Mouse (Mus musculus) right cerebral cortex, adult 18-20 months (tissue): Measurements from ENCODE around the gene Chrm3.
A peak's percentile ranks its signal among the peaks of the same experiment; 100 is the strongest.

Experiments used
- DNase-seq: peaks from one replicate; pipeline ENCODE4 v3.0.0; 2022; ENCODE audit warnings: mixed read lengths

The Chrm3 gene

GRCm38 (mm10) chr13:9888284-9888683, 472.4 kb downstream of the Chrm3 start:
- no peak for DNase-seq

- no peak for DNase-seq
Observed at GRCm38 (mm10) chr13:9887261-9887660, 473.4 kb downstream of the Chrm3 start.

- DNase-seq = no peak
Observed at GRCm38 (mm10) chr13:9886465-9887135, 474.0 kb downstream of the Chrm3 start.

GRCm38 (mm10) chr13:9882362-9883282, 478.0 kb downstream of the Chrm3 start:
- peak; percentile 76 for DNase-seq

GRCm38 (mm10) chr13:9881930-9882329, 478.7 kb downstream of the Chrm3 start:
- no peak for DNase-seq

GRCm38 (mm10) chr13:9880401-9880800, 480.2 kb downstream of the Chrm3 start:
- no peak for DNase-seq

- DNase-seq = no peak
Observed at GRCm38 (mm10) chr13:9878596-9879010, 482.0 kb downstream of the Chrm3 start.

- DNase-seq = no peak
Observed at GRCm38 (mm10) chr13:9873377-9873776, 487.3 kb downstream of the Chrm3 start.

GRCm38 (mm10) chr13:9866161-9866560, 494.5 kb downstream of the Chrm3 start:
- no peak for DNase-seq

GRCm38 (mm10) chr13:9847515-9847914, 513.1 kb downstream of the Chrm3 start:
- DNase-seq = no peak

- peak; percentile 50 for DNase-seq
Observed at GRCm38 (mm10) chr13:9846543-9847434, 513.9 kb downstream of the Chrm3 start.

- peak; percentile 62 for DNase-seq
Observed at GRCm38 (mm10) chr13:9834146-9834679, 526.4 kb downstream of the Chrm3 start.

- no peak for DNase-seq
Observed at GRCm38 (mm10) chr13:9826227-9826626, 534.4 kb downstream of the Chrm3 start.
